Mouse (Mus musculus): ENCODE data around the gene Dkc1.

Dkc1 gene

DNA sequence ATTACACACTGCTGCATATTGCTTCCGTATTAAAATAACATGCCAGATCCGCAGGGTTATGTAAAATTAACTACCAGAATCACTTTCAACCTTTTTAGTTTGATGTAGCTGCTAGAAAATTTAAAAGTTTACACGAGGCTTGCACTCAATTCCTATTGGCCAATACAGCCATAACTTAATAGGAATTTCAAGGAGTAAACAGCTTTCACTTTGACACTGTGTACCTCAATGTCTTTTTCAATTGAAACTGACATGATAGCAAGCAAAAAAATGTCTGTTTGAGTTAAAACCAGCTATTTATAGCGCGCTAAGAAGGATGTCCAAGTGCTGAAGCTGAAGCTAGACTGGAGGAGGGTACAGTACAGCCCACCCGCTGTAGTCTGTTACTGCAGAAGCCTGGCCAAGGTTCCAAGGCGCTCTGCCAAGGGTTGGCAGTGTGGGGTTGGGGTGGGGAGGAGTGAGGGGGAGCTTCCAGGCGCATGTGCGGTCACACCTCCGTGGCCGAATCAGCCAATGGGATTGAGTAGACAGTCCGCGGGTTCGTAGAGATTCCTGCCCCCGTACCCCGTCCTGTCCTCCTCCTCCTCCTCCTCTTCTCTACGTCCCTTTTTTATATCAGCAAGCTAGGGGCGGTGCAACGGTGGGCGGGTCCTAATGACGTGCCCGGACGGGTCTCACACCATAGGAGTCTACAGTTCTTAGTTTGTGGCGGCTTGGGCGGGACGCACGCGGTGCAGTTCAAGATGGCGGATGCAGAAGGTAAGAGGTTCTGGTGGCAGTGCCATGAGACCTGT, at the start of gene Dkc1:
Gene Dkc1, plus strand, starts transcription at position 486 of the 794 bp plus-strand sequence.
- DNase-seq, result peak; percentile 92 to 96

GRCm38 (mm10) chrX:75045931-75046330, 49.7 kb upstream of the Dkc1 start:
- DNase-seq, result no peak

- DNase-seq, result no peak
These were observed 48.6 kb upstream of the Dkc1 start for GRCm38 (mm10) chrX:75046921-75047635.

GRCm38 (mm10) chrX:75056120-75056775, 39.4 kb upstream of the Dkc1 start:
- DNase-seq, result no peak

DNA sequence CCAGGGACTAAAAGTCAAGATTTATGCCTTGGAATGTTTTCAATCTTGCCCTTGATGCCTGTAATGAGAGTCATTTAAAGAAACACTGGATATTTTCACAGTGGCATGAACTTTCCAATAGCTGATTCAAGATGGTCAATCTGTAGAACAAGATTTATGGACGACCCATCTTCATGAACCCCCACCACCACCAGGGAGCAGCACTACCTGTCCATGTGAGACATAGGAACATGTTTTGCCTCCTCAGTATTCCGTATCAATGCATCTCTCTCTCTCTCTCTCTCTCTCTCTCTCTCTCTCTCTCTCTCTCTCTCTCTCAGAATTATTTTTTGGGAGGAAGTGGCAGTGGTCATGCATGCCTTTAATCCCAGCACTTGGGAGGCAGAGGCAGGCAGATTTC, 13.3 kb upstream of the Dkc1 start:
- DNase-seq, result peak; percentile 31 to 50

DNA sequence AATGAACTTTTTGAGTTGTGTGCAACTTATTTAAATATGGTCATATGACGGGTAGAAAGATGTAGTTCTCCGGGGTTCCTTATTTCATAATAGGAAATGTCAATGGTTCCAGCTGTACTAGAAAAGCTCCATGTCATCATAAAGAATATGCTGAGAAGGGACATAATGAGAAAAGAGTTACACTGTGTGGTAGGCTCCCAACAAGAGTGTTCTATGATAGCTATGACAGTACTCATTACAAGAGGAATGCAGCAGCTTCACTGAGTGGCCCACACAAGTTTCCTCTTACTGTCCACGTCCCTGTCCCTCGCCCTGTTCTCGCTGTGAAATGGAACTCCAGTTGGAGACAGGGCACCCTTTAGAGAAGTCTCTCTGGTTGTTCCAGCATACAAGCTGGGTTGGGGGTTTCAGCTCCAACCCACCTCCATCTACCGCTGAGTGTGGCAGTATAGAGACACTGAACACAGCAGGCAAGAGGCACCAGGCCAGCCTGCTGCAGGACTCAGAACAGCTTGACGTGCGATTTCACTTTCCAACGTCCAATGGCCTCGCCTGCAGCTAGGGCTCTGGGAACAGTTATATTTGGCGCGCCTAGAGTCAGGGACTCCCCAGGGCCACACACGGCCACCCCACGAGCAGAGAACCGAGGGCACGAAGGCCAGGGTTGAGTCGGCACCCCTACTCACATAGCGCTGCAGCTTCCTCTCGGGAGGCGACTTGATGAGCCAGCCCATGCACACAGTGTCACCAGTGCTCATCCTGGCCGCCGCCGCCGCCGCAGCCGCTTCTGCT, 11.5 kb upstream of the Dkc1 start:
- DNase-seq, result no peak

DNA sequence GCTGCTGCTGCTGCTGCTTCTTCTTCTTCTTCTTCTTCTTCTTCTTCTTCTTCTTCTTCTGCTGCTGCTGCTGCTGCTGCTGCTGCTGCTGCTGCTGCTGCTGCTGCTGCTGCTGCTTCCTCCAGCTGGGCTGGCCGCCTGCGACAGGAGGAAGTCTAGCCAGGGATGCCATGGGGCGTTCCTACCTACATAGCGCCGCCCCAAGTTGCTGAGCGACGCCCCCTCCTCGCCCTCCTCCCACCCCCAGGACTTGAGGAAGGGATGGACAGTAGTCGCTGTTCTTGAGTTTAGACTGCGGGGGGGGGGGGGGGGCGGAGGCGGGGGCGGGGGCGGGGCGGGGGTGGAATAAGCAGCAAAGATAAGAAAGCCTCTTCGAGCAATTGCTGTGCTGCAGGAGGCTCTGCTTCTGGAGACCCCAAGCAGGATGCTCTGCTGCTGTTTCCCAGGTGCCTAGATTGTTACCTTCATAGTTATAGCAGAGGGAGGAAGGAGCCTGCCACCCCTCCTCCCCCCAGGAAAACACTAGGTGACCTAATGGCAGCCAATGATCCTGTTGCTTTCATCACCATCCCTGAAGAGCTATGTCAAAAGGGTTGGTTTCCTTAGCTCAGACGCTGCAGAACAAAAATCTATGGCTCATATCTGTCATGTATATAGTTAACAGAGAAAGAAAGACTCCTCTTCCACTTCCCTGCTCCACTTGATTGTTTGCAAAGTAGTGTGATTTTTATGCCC, 10.7 kb upstream of the Dkc1 start, which contains the start of gene Gab3:
Gene Gab3, minus strand, starts transcription at position 685 of the 735 bp plus-strand sequence.
- DNase-seq, result peak; percentile 59 to 64

GRCm38 (mm10) chrX:75085654-75086053, 10.0 kb upstream of the Dkc1 start:
- peak; percentile 7 for DNase-seq

DNA sequence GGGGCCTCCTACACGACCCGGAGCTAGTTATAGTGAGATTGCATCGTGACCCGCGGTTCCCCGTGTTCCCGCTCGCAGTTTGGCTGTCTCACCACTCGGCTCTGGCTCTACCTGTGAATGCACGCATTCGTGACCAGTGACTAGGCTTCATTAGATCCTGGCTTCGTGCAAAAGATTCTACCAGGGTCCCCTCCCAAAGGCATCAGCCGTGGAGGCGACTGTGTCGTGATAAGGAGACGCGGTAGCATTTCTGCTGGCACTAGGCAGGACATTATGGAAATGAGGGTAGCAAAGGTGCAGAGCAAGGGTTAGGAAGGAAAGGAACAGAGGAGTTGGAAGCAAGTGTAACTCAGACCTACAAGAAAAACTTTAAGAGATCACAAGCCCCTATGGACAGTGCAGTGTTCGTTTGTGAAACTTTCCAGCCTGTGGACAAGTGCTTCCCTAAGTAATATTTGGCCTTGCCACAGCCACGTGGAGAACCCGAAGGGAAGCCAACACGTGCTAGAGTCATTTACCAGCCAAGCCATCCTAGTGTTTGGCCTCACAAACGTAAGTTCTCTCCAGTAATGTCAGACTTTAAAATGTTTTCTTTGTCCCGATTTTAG, 613 bp downstream of the Dkc1 start:
- no peak for DNase-seq

- no peak for DNase-seq
These were observed 3.1 kb downstream of the Dkc1 start for GRCm38 (mm10) chrX:75098799-75099198.

DNA sequence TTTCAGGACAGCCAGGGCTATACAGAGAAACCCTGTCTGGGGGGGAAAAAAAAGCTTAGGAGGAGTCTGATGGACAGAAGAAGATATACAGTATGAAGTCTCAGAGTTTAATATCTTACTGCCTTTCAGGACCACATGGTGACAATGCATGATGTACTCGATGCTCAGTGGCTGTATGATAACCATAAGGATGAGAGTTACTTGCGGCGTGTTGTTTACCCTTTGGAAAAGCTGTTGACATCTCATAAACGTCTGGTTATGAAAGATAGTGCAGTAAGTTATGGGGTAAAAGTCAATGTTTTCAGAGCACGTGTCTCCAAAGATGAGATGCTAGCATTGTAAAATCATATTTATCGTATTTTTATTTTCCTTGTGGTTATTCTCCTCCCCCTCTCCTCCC, 6.6 kb downstream of the Dkc1 start:
- DNase-seq, result no peak

DNA sequence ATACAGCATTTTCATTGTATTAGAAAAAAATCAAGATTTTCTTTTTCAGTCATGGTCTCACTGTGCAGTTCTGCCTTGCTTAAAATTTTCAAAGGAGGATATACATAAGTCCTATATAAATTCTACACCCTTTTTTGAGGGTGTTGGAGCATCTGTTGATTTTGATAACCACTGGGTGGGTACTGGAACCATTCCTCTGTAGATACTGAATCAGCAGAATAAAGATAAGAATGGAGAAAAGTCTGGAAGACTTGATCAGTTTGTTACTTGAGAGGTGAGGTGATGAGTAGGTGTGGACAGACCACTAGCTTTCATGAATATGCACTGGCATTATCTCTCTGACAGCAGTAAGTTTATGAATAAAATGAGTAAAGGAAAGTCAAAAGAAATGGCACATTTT, 19.9 kb downstream of the Dkc1 start:
- DNase-seq, result no peak

DNA sequence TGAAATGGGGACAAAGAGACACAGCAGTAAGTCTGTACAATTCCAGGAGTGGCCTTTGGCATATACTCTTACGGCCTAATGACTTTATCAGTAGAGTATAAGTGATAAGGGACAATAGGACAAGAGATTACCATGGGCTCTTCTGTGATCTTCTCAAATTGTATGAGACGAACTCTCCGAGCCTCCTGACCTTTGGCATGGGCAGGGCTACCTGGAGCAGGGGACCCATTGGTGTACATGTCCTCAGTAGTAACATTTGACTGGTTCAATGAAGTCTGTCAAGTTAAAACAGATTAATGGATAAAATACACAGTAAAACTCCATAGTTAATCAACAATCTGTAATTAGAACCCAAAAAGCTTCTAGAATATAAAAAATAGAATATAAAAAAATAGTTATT, 30.0 kb downstream of the Dkc1 start:
- no peak for DNase-seq

DNA sequence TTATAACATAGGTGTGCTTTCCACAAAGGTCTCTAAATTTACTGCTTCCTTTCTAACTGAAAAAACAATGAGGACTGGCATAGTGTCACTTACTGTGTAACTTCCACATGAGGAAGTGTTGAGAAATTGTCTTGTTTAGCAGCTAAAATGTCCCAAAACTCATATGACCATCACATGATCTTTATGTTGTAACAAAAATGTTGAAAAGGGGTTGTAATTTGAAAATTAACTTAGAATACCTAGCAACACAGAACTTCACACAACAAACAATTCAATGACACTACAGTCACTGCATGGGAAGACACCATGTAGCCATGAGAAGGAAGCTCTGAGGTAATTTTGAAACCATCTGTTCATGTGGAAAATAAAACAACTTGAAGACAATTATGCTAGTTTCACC, 31.2 kb downstream of the Dkc1 start:
- DNase-seq, result no peak

DNA sequence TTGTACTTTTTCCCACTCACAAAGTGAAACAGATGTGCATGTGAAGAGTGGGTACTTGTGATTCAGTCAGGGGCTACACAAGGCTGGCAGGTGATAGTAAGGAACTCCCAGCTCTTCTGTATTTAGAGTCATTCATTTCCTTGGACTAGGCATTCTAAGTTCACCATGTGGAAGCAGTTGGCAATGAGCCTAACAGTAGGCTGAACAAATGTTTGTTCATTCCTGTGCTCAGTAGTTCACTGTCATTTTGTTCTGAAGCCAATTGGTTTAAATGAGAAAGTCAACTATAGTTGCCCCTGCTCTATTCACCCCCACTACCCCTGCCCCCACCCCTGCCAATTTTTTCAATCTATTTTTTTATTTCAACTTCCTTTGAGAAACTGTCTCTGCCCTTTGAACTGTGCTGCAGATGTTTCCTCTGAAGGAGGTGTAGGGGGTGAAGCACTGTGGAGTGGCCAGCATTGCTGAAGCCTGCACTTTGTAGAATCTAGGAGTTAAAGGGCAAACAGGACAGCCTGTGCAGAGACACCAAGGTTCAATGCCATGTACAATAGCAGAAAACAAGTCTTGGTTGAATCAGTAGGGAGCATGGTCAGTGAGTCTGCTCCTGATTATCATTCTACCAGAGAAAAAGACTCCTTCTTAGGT, 32.8 kb downstream of the Dkc1 start:
- DNase-seq, result no peak

- no peak for DNase-seq
These were observed 33.8 kb downstream of the Dkc1 start for GRCm38 (mm10) chrX:75129474-75129873.

GRCm38 (mm10) chrX:75130467-75131160, 35.0 kb downstream of the Dkc1 start, which contains the start of gene Mpp1:
Gene Mpp1, minus strand, starts transcription at chrX:75131016.
- DNase-seq, result peak; percentile 76 to 82

GRCm38 (mm10) chrX:75136938-75137337, 41.3 kb downstream of the Dkc1 start:
- DNase-seq, result no peak

GRCm38 (mm10) chrX:75137729-75138128, 42.1 kb downstream of the Dkc1 start:
- no peak for DNase-seq

DNA sequence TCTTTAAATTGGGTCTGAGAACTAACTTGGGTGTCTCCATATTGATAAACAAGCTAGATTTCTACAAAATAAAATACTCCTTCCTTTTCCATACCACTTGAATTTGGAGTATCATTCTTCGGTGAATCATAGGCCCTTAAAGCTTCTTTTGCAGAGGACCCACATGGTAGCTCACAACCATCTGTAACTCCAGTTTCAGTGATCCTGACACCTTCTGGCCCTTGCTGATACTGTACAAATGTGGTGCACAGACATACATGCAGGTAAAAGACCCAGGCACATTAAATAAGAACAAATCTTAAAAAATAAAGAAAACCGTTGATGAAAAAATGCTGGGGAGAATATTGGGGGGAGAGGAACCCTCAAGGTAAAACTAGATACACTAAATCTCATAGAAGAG, 42.5 kb downstream of the Dkc1 start:
- no peak for DNase-seq

Measured in B cell, adult 2 months (primary cell).